14 mouse cellular contexts compared by ENCODE assay signal in the genomic region with DNA sequence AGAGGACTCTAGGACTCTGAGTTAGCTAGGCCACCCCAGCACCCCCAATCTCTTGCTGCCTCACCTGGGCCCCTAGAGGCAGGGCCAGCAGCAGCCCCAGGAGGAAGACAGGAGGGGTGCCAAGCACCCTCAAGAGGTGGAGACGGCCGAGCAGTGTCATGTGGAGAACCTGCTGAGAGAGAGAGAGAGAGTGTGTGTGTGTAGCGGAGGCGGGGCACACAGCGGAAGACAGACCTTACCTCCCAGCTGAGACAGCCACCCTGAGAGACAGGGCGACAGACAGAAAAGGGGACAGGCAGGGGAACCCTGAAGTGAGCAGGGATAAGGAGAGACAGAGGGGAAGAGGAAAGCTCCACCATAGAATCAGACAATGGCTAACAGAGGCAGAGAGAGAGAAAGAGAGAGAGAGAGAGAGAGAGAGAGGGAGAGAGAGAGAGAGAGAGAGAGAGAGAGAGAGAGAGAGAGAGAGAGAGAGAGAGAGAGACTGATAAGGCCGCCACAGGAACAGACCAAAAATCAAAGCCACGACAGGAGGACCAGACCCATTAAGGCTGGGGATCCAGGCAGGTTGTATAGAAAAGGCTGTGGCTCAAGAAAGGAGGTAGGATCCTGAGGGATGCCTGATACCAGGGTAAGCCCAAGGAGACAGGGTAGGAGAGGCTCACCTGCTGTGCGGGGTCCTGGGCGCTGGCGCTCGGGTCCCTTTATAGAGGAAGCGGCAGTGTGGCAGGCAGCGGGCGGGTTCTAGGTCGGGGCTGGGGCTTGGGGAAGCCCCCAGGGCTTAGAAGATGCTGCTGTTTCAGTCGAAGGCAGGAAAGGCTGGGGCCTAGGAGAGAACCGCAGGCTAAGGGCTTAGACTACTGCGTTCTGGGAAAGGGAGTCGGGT. TPM values are rescaled to one million over a fixed set of nuclear protein-coding genes. Genes with fewer than 3 reads are reported as not detected.
DNase-seq lines count a peak whose midpoint lies in the region; ATAC-seq and TF ChIP-seq lines count a peak whose summit lies in the region.
"Had no signal": no experiment of that assay in that cellular context is flagged by ENCODE, and none has a peak within 500 bp of the region (broad histone marks: within the 10 kb centered on the region; RNA-seq: fewer than 3 reads in every experiment).

Lta (minus strand) TSS at position 858 of the 886 bp plus-strand sequence.

- H3K9ac ChIP-seq in hindbrain, postnatal 0 days (replicated peaks; ENCODE audit: low read length), result no peak within 1 kb of the TSS
- H3K9ac ChIP-seq in embryonic facial prominence, embryonic 13.5 days, result 0 out of 2 replicates have a peak within 1 kb of the TSS, but pooled peaks have one; percentile 16

- no peak within 1 kb of the TSS for H3K27ac ChIP-seq in hindbrain, embryonic 10.5 days
- no peak within 1 kb of the TSS for H3K27ac ChIP-seq in hindbrain, postnatal 0 days
- no peak within 1 kb of the TSS for H3K27ac ChIP-seq in embryonic facial prominence, embryonic 13.5 days
- no peak within 1 kb of the TSS for H3K27ac ChIP-seq in layer of hippocampus, adult 2 months
- no peak within 1 kb of the TSS for H3K27ac ChIP-seq in cerebellum, adult 2 months (ENCODE audit: insufficient read depth, low read length)
- H3K27ac ChIP-seq: heart, adult 2 months had no signal

- no peak within 1 kb of the TSS for H3K4me2 ChIP-seq in hindbrain, postnatal 0 days (ENCODE audit: low read depth, low read length)
- H3K4me2 ChIP-seq in embryonic facial prominence, embryonic 13.5 days, result no peak within 1 kb of the TSS

- DNase-seq in hindbrain, embryonic 10.5 days (ENCODE audit: low spot score), result no peak
- DNase-seq in hindbrain, postnatal 0 days (ENCODE audit: low spot score), result no peak
- peak; percentile 48 to 75 for DNase-seq in spleen, postnatal 4 days (ENCODE audit: low spot score in 2 of 2)
- no peak for DNase-seq in layer of hippocampus, adult 2 months (ENCODE audit: low spot score in 2 of 2)
- no peak for DNase-seq in cerebellum, adult 2 months
- DNase-seq in cerebellum, postnatal 4 days (ENCODE audit: low spot score in 2 of 2), result no peak
- DNase-seq: adrenal gland, postnatal 25 days; kidney, postnatal 14 days had no signal

- H3K4me3 ChIP-seq in hindbrain, embryonic 10.5 days, result peak within 1 kb of the TSS; percentile 9
- no peak within 1 kb of the TSS for H3K4me3 ChIP-seq in hindbrain, postnatal 0 days (ENCODE audit: low read length)
- no peak within 1 kb of the TSS for H3K4me3 ChIP-seq in embryonic facial prominence, embryonic 13.5 days
- H3K4me3 ChIP-seq in layer of hippocampus, adult 2 months, result no peak within 1 kb of the TSS
- H3K4me3 ChIP-seq in cerebellum, adult 2 months (replicated peaks; ENCODE audit: insufficient read depth, low read depth, low read length), result no peak within 1 kb of the TSS
- H3K4me3 ChIP-seq: heart, adult 2 months; myocyte had no signal

- ATAC-seq in hindbrain, postnatal 0 days, result no peak
- ATAC-seq in CD4-positive, CD25-positive, alpha-beta regulatory T cell, adult 4 months, result peak; percentile 66
- no peak for ATAC-seq in embryonic facial prominence, embryonic 13.5 days (ENCODE audit: insufficient number of reproducible peaks, insufficient read depth, low FRiP score, low TSS enrichment, low read depth)
- ATAC-seq: lung, postnatal 0 days had no signal

- H3K9me3 ChIP-seq in hindbrain, embryonic 10.5 days, result no peaks in the 10 kb centered on the region
- no peaks in the 10 kb centered on the region for H3K9me3 ChIP-seq in hindbrain, postnatal 0 days (ENCODE audit: low read length)
- no peaks in the 10 kb centered on the region for H3K9me3 ChIP-seq in embryonic facial prominence, embryonic 13.5 days

- no peak for TF ChIP-seq POLR2A in cerebellum, adult 2 months (IDR thresholded peaks at IDR 0.05; ENCODE audit: borderline replicate concordance, insufficient read depth, low read length)

- no peaks in the 10 kb centered on the region for H3K36me3 ChIP-seq in hindbrain, embryonic 10.5 days
- no peaks in the 10 kb centered on the region for H3K36me3 ChIP-seq in hindbrain, postnatal 0 days (ENCODE audit: insufficient read depth, low read length)
- no peaks in the 10 kb centered on the region for H3K36me3 ChIP-seq in embryonic facial prominence, embryonic 13.5 days

- peaks cover 58% of the 10 kb centered on the region for H3K27me3 ChIP-seq in hindbrain, embryonic 10.5 days (ENCODE audit: insufficient read depth, poor library complexity, severe bottlenecking)
- H3K27me3 ChIP-seq in hindbrain, postnatal 0 days (ENCODE audit: insufficient read depth, low read length), result peaks cover 8% of the 10 kb centered on the region; the same call in 1 of the 2 replicates
- peaks cover 58% of the 10 kb centered on the region for H3K27me3 ChIP-seq in embryonic facial prominence, embryonic 13.5 days
- H3K27me3 ChIP-seq in cerebellum, adult 2 months (ENCODE audit: control insufficient read depth, insufficient read depth, low read length), result no peaks in the 10 kb centered on the region

- H3K4me1 ChIP-seq in hindbrain, embryonic 10.5 days (replicated peaks), result peaks cover 14% of the 10 kb centered on the region; the same call in 1 of the 2 replicates
- no peaks in the 10 kb centered on the region for H3K4me1 ChIP-seq in hindbrain, postnatal 0 days (ENCODE audit: insufficient read depth, low read length)
- no peaks in the 10 kb centered on the region; the same call in 1 of the 2 replicates for H3K4me1 ChIP-seq in embryonic facial prominence, embryonic 13.5 days
- H3K4me1 ChIP-seq in cerebellum, adult 2 months (ENCODE audit: control insufficient read depth, insufficient read depth, low read length), result no peaks in the 10 kb centered on the region

- no peak for TF ChIP-seq CTCF in hindbrain, postnatal 0 days (IDR thresholded peaks at IDR 0.05; ENCODE audit: low read depth)
- no peak for TF ChIP-seq CTCF in layer of hippocampus, adult 2 months (conservative IDR thresholded peaks at IDR 0.05)
- no peak for TF ChIP-seq CTCF in cerebellum, adult 2 months (IDR thresholded peaks at IDR 0.05; ENCODE audit: borderline replicate concordance, insufficient read depth, low read depth, low read length)

- 23% methylated on average over 20 of the region's 20 CpGs for WGBS in hindbrain, embryonic 10.5 days
- WGBS in hindbrain, postnatal 0 days, result 36% methylated on average over 20 of the region's 20 CpGs
- 21% methylated on average over 20 of the region's 20 CpGs for WGBS in embryonic facial prominence, embryonic 13.5 days
- WGBS in cerebellum, adult 2 months, result 37% methylated on average over 20 of the region's 20 CpGs

RNA-seq across cellular contexts. Expression of gene Lta, which starts in this region (rescaled TPM):
- polyA plus RNA-seq in hindbrain, embryonic 10.5 days (2016; fragmentation: Nextera tagmentation; extraction: Ambion mirVana), result not detected in 2 replicates
- 0.47 TPM in 1 of 2 replicates, not detected in the other for total RNA-seq in hindbrain, postnatal 0 days (2014; rRNA removed)
- 0.85 and 1.3 TPM in 2 replicates for polyA plus RNA-seq in hindbrain, postnatal 0 days (2015; fragmentation: Nextera tagmentation; extraction: Ambion mirVana)
- 10 to 100 TPM; 82.7 to 99.0 TPM for polyA plus RNA-seq in CD4-positive, CD25-positive, alpha-beta regulatory T cell, adult 4 months (2017; shearing (Covaris generic))
- 0.24 TPM in 1 of 2 replicates, not detected in the other for polyA plus RNA-seq in embryonic facial prominence, embryonic 13.5 days (2015; fragmentation: Nextera tagmentation; extraction: Ambion mirVana)
- under 1 TPM; 0.54 to 0.59 TPM for total RNA-seq in layer of hippocampus, adult 2 months (2021)
- polyA plus RNA-seq in cerebellum, adult 2 months (2012; rRNA removed), result 0.11 and 0.13 TPM in 2 replicates
- polyA plus RNA-seq: forebrain, embryonic 11.5 days had no signal

Comparison
In these comparisons a context has a peak if more than half of its experiments do, and no peak if none do; other contexts are left out.
1. RNA of gene Lta (polyA plus RNA-seq): 82.7 to 99.0 TPM in CD4-positive, CD25-positive, alpha-beta regulatory T cell, adult 4 months; 0.85 to 1.3 TPM in hindbrain, postnatal 0 days, 0.24 TPM in embryonic facial prominence, embryonic 13.5 days, 0.11 to 0.13 TPM in cerebellum, adult 2 months and not detected in hindbrain, embryonic 10.5 days; every median in the first group is over 10 times any median in the second.
2. DNase-seq: peak in spleen, postnatal 4 days (2 of 2); none in hindbrain, embryonic 10.5 days (single experiment), hindbrain, postnatal 0 days (single experiment), layer of hippocampus, adult 2 months (0 of 2), cerebellum, adult 2 months (0 of 2) and cerebellum, postnatal 4 days (0 of 2).